Mouse (Mus musculus): ENCODE results near the gene Il1rapl2.

- no peak for TF ChIP-seq CHD1 (IDR thresholded peaks at IDR 0.05; ENCODE audit: low read depth, low read length)
- no peak for TF ChIP-seq BHLHE40 (IDR thresholded peaks at IDR 0.05; ENCODE audit: low read depth, low read length)
- no peak for TF ChIP-seq MAX (IDR thresholded peaks at IDR 0.05; ENCODE audit: low read length)
- TF ChIP-seq EP300 (IDR thresholded peaks at IDR 0.05; ENCODE audit: low read length) = no peak
- TF ChIP-seq MXI1 (IDR thresholded peaks at IDR 0.05; ENCODE audit: low read depth, low read length) = no peak
- TF ChIP-seq TCF12 (IDR thresholded peaks at IDR 0.05; ENCODE audit: low read depth, low read length) = no peak
- no peak for TF ChIP-seq MEF2A (IDR thresholded peaks at IDR 0.05; ENCODE audit: borderline replicate concordance, low read depth, low read length)
- TF ChIP-seq CTCF (conservative IDR thresholded peaks at IDR 0.05 in 1 of 2, IDR thresholded peaks at IDR 0.05 in 1 of 2; ENCODE audit: low read depth in 2 of 2, low read length in 2 of 2) = no peak
- TF ChIP-seq POLR2A (IDR thresholded peaks at IDR 0.05; ENCODE audit: low read depth, low read length) = no peak
- no peak for TF ChIP-seq ETS1 (conservative IDR thresholded peaks at IDR 0.05; ENCODE audit: low read depth, low read length)
- TF ChIP-seq RCOR1 (conservative IDR thresholded peaks at IDR 0.05; ENCODE audit: low read depth, low read length) = no peak
- no peak for TF ChIP-seq SMC3 (IDR thresholded peaks at IDR 0.05; ENCODE audit: low read depth, low read length)
- TF ChIP-seq ZMIZ1 (IDR thresholded peaks at IDR 0.05; ENCODE audit: low read depth, low read length) = no peak
- TF ChIP-seq NRF1 (IDR thresholded peaks at IDR 0.05; ENCODE audit: low read depth, low read length) = no peak
Observed at GRCm38 (mm10) chrX:138838381-138838780, 1268.0 kb downstream of the Il1rapl2 start.

Data from CH12.LX (cell line).